Mouse (Mus musculus): ENCODE data around the gene Capn9.

Capn9 gene

DNA sequence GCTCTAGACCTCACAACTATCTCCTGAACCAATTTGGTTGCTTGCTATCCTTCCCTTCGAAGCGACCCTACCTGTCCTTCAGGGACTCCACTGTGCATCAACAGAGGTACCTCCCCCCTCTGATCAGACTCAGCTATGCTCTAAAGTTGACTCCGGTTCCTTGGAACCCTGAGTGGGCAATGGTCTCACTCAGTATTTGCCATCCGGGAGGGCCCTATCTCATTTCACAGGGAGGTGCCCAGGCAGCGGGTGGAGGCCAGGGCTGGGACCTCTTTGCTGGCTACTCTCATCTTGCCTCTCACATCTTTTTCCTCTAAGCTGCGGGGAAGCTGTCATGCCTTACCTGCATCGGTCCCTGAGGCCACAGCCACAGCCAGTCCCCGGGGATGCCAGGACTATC is at the start of gene Capn9:
Gene Capn9 (plus strand): TSS at position 301 of the 400 bp plus-strand sequence.
- no peak for DNase-seq

- DNase-seq = no peak
Observed at GRCm38 (mm10) chr8:124526261-124526660, 49.6 kb upstream of the Capn9 start.

DNA sequence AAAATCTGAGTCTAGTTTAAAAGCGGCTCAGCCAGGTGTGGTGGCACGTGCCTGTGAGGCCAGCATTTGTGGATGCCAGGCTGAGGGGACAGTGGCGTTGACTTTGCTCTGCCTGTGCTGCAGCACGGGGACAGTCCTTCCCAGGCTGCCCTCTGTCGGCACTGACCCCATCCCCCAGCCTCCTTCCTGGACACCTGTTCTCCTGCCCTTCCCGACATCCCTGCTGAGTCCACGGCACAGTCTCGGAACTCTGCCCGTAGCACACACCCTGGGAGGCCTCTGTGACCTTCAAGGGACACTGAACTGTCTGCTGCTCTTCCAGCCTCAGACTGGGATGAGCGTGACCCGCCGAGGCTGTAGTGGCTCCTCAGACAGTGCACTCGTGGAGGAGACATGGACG is 45.8 kb upstream of the Capn9 start:
- peak; percentile 19 for DNase-seq

GRCm38 (mm10) chr8:124530556-124530955 is 45.4 kb upstream of the Capn9 start:
- DNase-seq = no peak

- DNase-seq = no peak
Observed at GRCm38 (mm10) chr8:124530996-124531395, 44.9 kb upstream of the Capn9 start.

GRCm38 (mm10) chr8:124532626-124533025 is 43.3 kb upstream of the Capn9 start:
- DNase-seq = no peak

GRCm38 (mm10) chr8:124535451-124535850 is 40.5 kb upstream of the Capn9 start:
- no peak for DNase-seq

DNA sequence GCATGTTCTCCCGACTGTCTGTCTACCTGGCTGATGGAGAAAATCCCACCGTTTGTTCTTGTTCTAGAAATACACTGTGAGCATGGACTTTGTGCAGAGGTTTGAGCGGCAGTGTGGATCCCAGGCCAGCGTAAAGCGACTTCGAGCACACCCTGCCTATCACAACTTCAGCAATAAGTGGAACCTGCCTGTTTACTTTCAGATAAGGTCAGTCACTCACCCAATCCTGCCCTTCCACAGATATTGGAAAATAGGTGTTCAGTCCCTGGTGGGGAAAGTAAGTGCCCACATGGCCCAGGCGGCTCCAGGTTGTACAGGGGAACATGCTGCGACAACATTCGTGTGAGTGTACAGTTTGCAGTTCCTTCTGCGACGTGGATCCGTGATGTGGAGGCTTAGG is 35.0 kb upstream of the Capn9 start:
- no peak for DNase-seq

GRCm38 (mm10) chr8:124542001-124542400 is 33.9 kb upstream of the Capn9 start:
- no peak for DNase-seq

DNA sequence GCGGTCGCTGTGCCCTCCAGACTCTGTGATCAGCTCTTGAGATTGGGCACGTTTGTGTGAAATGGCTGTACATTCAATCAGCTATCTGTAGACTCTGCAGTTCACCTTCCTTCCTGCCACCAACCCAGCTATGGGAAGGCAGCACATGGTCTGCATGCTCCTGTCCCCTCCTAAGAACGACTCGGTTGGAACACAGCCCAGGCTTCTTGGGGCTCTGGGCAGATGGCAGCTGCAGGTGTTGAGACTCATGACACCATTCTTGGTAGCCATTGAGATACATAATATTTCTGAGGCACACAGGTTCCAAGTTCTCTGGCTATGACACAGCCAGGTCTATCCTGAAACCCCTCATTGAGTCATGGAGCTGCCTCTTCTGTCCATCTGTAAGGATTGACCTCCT is 32.6 kb upstream of the Capn9 start:
- no peak for DNase-seq

DNA sequence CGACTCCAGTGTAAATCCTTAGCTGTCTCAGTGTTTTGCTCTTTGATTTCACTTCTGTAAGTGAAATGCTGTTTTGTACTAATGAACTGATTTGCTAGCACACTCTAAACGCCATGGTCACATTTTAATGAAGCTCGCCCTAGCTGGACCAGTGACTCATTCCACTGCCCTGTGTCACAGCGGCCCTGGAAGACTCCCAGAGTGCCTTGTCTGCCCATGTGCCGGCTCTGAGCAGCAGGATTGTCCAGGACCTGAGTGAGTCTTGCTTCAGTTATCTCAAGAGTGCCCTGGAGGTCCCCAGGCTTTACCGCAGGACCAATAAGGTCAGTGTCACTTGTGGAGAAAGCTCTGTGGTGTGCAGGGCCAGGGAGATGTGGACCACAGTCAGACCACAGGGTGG is 29.5 kb upstream of the Capn9 start:
- no peak for DNase-seq

GRCm38 (mm10) chr8:124546815-124547214 is 29.1 kb upstream of the Capn9 start:
- no peak for DNase-seq

DNA sequence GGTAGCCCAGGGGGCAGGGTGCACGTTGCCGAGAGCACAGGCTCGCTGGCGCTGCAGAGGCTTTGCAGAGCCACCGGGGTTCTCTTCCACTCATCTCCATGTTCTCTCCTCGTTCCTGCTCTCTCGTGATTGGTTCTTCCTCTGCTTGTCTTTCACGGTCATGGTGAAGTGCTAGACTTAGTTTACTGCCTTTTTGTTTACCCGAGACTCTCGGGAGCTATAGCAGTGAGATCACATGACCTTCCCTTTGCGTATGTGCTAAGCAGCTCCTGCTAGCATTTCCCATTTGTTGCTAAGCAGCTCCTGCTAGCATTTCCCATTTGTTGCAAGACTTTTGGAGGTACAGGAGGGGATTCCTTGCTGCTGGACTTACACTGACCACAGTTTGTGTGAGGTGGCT is 28.6 kb upstream of the Capn9 start:
- no peak for DNase-seq

DNA sequence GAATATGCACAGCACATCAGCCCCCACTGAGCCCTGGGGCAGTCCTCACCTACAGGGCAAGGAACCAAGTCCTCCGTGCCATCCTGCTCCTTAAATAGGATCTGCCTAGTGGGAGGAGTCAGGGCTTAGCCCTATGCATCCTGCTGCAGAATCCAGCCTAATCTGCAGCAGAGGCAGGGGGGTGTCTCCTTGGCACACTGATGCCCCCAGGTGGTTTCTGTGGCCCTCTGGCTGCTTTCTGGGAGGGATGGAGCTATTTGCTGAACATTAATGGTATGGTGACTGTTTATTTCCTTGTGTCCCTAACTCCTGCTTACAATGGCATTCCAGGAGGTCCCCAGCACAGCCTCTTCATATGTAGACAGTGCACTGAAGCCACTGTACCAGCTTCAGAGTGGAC is 27.7 kb upstream of the Capn9 start:
- DNase-seq = no peak

DNA sequence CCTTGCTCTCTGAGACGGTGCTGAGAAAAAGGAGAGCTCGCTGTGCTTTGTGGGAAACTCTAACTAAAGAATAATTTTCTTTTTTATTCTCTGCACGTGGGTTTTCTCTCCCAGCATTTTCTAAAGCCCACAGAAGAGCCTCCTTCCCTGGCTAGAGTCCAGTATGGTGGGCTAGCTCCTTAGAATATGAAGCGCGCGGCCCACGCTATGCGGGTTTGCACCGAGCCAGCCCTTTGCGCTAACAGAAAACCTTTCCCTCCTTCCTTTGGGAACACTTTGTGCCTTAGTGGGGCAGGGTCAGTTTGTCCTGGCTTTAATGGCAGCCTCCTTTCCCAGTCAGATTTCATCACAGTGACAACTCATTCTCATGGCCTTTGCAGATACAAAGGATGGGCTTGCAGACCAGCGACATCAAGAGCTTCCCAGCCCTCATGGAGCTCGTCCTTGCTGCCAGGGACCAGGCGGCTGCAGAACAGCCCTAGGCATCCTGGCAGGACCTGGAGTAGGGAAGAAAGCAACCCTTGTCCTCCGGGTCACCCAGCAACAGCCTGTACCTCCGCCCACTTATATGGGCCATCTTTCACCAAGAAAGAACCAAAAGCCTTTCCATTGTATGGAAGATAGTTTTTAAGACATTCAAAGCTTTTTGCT is 24.8 kb upstream of the Capn9 start:
- no peak for DNase-seq

GRCm38 (mm10) chr8:124555113-124555750 is 20.7 kb upstream of the Capn9 start:
- DNase-seq = no peak

GRCm38 (mm10) chr8:124556164-124556563 is 19.7 kb upstream of the Capn9 start:
- DNase-seq = no peak

DNA sequence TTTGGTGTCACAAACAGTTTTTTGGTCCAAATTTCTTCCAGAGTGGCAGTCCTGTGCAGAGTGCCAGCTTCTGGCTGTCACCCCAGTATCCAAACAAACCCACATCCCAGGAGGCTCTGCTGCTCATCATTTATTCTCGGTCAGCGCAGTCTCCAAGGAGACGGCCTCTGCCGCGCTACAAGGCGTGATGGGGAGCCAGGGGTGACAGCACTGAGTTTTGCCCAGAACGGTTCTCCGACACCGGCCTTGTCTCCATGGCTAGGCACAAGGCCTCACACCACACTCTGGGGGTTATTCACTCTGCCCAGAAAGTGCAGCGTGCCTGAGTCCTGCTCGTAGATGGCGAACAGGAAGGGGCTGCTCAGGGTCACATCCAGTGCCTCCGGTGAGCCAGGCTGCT is 19.3 kb upstream of the Capn9 start:
- DNase-seq = no peak

DNA sequence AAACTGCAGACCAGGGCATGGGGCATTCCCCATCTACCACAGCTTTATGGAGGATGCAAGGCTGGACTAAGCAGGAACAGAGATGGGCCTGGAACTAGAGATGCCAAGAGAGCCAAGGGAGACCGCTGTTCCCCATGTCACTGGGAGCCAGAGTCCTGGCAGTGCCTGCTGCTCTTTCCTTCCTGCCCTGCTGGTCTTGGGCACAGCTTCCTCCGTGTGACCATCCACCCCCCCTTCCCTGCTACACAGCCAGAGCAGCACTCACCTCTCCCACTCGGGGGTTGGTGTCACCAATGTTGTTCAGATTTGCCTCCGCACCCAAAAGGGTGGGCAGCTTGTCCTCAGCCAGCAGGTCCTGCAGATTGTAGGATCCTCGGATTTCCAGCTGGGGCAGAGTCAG is 18.4 kb upstream of the Capn9 start:
- DNase-seq = no peak

GRCm38 (mm10) chr8:124567126-124567525 is 8.8 kb upstream of the Capn9 start:
- no peak for DNase-seq

DNA sequence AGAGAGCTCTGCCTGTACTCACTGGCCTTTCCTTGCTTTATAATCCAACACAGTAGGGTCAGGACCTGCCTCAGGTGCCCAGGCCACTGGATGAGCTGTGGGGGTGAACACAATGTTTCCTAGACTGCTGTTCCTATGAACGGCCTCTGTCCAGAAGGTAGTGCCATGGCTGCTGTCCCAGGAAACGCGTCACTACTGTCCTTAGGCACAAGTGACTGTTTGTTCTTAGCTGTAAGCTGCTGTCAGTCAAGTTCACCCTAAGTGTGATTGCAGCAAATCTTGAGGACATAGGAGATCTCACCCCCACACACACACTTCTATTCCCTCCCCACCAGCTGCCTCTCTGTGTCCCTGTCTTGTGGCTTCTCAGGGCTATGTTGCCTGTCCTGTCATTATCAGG is 8.3 kb upstream of the Capn9 start:
- DNase-seq = no peak

- DNase-seq = no peak
Observed at GRCm38 (mm10) chr8:124569100-124569499, 6.8 kb upstream of the Capn9 start.

DNA sequence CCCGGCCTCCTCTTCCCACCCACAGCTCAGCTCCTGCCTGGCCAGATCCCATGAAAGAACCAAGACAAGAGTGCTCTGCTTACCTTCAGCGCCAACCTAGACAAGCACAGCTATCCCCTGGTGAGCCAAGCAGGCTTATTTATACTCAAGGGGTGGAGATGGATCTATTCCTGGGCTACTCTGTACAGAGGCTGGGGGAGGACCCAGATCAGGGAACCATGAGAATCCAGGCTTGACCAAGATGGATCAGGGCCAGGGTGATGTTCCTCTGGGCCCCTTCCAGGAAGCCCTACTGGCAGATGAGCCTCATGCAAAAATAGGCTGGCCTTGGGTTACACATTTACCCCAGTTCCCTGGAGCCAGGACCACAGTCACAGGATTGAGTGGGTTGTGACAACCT is 6.3 kb upstream of the Capn9 start, which contains the start of gene Agt:
Gene Agt (minus strand): TSS at position 114 of the 400 bp plus-strand sequence.
- peak; percentile 86 for DNase-seq

DNA sequence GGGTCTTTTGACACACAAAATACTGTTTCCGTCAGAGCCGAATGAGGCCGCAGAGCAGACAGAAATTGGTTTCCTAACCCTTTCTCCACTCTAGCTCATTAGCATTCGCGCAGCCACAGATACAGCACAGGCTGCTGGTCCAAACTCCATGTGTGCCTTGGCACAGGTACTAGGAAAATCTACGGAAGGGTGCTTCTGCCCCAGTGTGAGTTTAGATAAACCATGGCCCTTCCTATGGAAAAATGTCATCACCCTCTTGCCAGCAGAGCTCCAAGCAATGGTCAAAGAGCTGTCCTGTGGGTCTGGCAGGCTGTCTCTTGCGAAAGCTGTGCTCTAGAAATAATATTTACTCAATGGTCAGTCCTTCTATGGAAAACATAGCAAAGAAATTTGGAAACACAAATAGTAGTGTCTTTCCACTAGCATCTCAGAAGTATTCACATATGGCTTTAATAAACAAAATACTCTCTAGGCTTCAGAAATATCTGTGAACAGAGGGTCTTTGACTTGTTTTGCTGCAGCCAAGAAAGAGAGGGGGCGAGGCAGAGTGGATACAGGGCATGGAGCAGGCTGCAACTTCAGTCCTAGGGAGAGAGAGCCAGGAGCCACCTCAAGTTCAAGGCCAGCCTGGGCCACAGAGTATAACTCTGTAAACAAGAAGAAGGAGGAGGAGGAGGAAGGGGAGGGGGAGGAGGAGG is 4.0 kb upstream of the Capn9 start:
- DNase-seq = peak; percentile 55
